Mouse (Mus musculus): Measurements from ENCODE around the gene D230025D16Rik. TPM values are rescaled to one million over a fixed set of nuclear protein-coding genes. Genes with fewer than 3 reads are reported as not detected.

The D230025D16Rik gene
- polyA plus RNA-seq, 1 experiment from 2014 or later, result 27.2 TPM

GRCm38 (mm10) chr8:105261326-105261980, 36.5 kb downstream of the D230025D16Rik start:
- Histone ChIP-seq H3K27me3 (peaks cover 94% of the 10 kb centered on the region), H3K36me3 (no peaks in the 10 kb centered on the region), H3K27ac (no peak overlapping the region), H3K4me3 (replicated peaks) (no peak overlapping the region), H3K9me3 (peaks cover 5% of the 10 kb centered on the region; the same call in 1 of the 2 replicates), H3K4me1 (replicated peaks) (peaks cover 21% of the 10 kb centered on the region), H3K4me2 (no peak overlapping the region), H3K9ac (replicated peaks) (no peak overlapping the region)
- 85% methylated on average over 12 of the region's 12 CpGs for WGBS
- no peak for ATAC-seq (ENCODE audit: insufficient number of reproducible peaks, insufficient read depth, low FRiP score, low TSS enrichment, low read depth)

GRCm38 (mm10) chr8:105263244-105263912, 38.4 kb downstream of the D230025D16Rik start:
- 42% methylated on average over 16 of the region's 16 CpGs for WGBS

GRCm38 (mm10) chr8:105264024-105264982, 39.4 kb downstream of the D230025D16Rik start, which contains the start of the genes Tradd and Fbxl8:
Gene Tradd (minus strand): TSS chr8:105264609.
Gene Fbxl8 (plus strand): TSS chr8:105264648.
- no peak within 1 kb of the TSS for H3K27ac ChIP-seq
- peaks cover 6% of the 10 kb centered on the region; the same call in 1 of the 2 replicates for H3K9me3 ChIP-seq
- H3K4me3 ChIP-seq (replicated peaks), result peak within 1 kb of the TSS; percentile 69
- H3K9ac ChIP-seq (replicated peaks), result peak within 1 kb of the TSS; percentile 60
- peaks cover 96% of the 10 kb centered on the region for H3K27me3 ChIP-seq
- under 1% methylated on average over 54 of the region's 54 CpGs for WGBS
- H3K4me2 ChIP-seq, result peak within 1 kb of the TSS; percentile 83
- H3K4me1 ChIP-seq (replicated peaks), result peaks cover 28% of the 10 kb centered on the region
- peak; percentile 42 for ATAC-seq (ENCODE audit: insufficient number of reproducible peaks, insufficient read depth, low FRiP score, low TSS enrichment, low read depth)
- no peaks in the 10 kb centered on the region for H3K36me3 ChIP-seq

More at GRCm38 (mm10) chr8:105263244-105263912, 38.4 kb downstream of the D230025D16Rik start:
- ATAC-seq (ENCODE audit: insufficient number of reproducible peaks, insufficient read depth, low FRiP score, low TSS enrichment, low read depth), result no peak
- H3K27me3 ChIP-seq, result peaks cover 96% of the 10 kb centered on the region
- no peaks in the 10 kb centered on the region for H3K36me3 ChIP-seq
- peak overlapping the region; percentile 69 for H3K4me3 ChIP-seq (replicated peaks)
- no peak overlapping the region for H3K27ac ChIP-seq
- peak overlapping the region; percentile 83; the same call in 1 of the 2 replicates for H3K4me2 ChIP-seq
- H3K4me1 ChIP-seq (replicated peaks), result peaks cover 29% of the 10 kb centered on the region
- no peak overlapping the region for H3K9ac ChIP-seq (replicated peaks)
- H3K9me3 ChIP-seq, result peaks cover 6% of the 10 kb centered on the region; the same call in 1 of the 2 replicates

- no peak for ATAC-seq (ENCODE audit: insufficient number of reproducible peaks, insufficient read depth, low FRiP score, low TSS enrichment, low read depth)
- WGBS, result 7% methylated on average over 10 of the region's 10 CpGs
- Histone ChIP-seq H3K27me3 (peaks cover 96% of the 10 kb centered on the region), H3K9me3 (peaks cover 6% of the 10 kb centered on the region; the same call in 1 of the 2 replicates), H3K4me2 (peak overlapping the region; percentile 83), H3K4me1 (replicated peaks) (peaks cover 29% of the 10 kb centered on the region), H3K36me3 (no peaks in the 10 kb centered on the region), H3K4me3 (replicated peaks) (peak overlapping the region; percentile 69), H3K27ac (no peak overlapping the region), H3K9ac (replicated peaks) (peak overlapping the region; percentile 60; the same call in 1 of the 2 replicates)
Observed at GRCm38 (mm10) chr8:105265128-105265527, 40.2 kb downstream of the D230025D16Rik start.

GRCm38 (mm10) chr8:105266775-105267174, 41.8 kb downstream of the D230025D16Rik start:
- peaks cover 96% of the 10 kb centered on the region for H3K27me3 ChIP-seq
- H3K36me3 ChIP-seq, result no peaks in the 10 kb centered on the region
- H3K27ac ChIP-seq, result no peak overlapping the region
- H3K9me3 ChIP-seq, result peaks cover 6% of the 10 kb centered on the region; the same call in 1 of the 2 replicates
- H3K4me3 ChIP-seq (replicated peaks), result no peak overlapping the region
- WGBS, result 12% methylated on average over 13 of the region's 13 CpGs
- H3K4me2 ChIP-seq, result no peak overlapping the region
- H3K9ac ChIP-seq (replicated peaks), result 0 out of 2 replicates have a peak overlapping the region, but pooled peaks have one; percentile 23
- ATAC-seq (ENCODE audit: insufficient number of reproducible peaks, insufficient read depth, low FRiP score, low TSS enrichment, low read depth), result no peak
- peaks cover 38% of the 10 kb centered on the region for H3K4me1 ChIP-seq (replicated peaks)

GRCm38 (mm10) chr8:105268342-105269074, 43.6 kb downstream of the D230025D16Rik start:
- peak; percentile 54 for ATAC-seq (ENCODE audit: insufficient number of reproducible peaks, insufficient read depth, low FRiP score, low TSS enrichment, low read depth)
- Histone ChIP-seq H3K27ac (no peak overlapping the region), H3K36me3 (no peaks in the 10 kb centered on the region), H3K4me1 (replicated peaks) (peaks cover 40% of the 10 kb centered on the region), H3K9me3 (peaks cover 6% of the 10 kb centered on the region; the same call in 1 of the 2 replicates), H3K27me3 (peaks cover 99% of the 10 kb centered on the region), H3K4me2 (peak overlapping the region; percentile 86), H3K4me3 (replicated peaks) (peak overlapping the region; percentile 51), H3K9ac (replicated peaks) (peak overlapping the region; percentile 57)
- under 1% methylated on average over 65 of the region's 65 CpGs for WGBS

- Histone ChIP-seq H3K9ac (replicated peaks) (peak overlapping the region; percentile 57), H3K27ac (no peak overlapping the region), H3K4me1 (replicated peaks) (peaks cover 40% of the 10 kb centered on the region), H3K36me3 (no peaks in the 10 kb centered on the region), H3K4me2 (peak overlapping the region; percentile 86), H3K9me3 (peaks cover 6% of the 10 kb centered on the region; the same call in 1 of the 2 replicates), H3K27me3 (peaks cover 99% of the 10 kb centered on the region), H3K4me3 (replicated peaks) (peak overlapping the region; percentile 51)
- ATAC-seq (ENCODE audit: insufficient number of reproducible peaks, insufficient read depth, low FRiP score, low TSS enrichment, low read depth), result no peak
- 1% methylated on average over 10 of the region's 10 CpGs for WGBS
Observed at GRCm38 (mm10) chr8:105269075-105269458, 44.1 kb downstream of the D230025D16Rik start.

GRCm38 (mm10) chr8:105269461-105269947, 44.6 kb downstream of the D230025D16Rik start, which contains the start of gene Hsf4:
Gene Hsf4 (plus strand): TSS chr8:105269801.
- Histone ChIP-seq H3K9ac (replicated peaks) (peak within 1 kb of the TSS; percentile 57), H3K4me1 (replicated peaks) (peaks cover 40% of the 10 kb centered on the region), H3K36me3 (no peaks in the 10 kb centered on the region), H3K9me3 (peaks cover 6% of the 10 kb centered on the region; the same call in 1 of the 2 replicates), H3K27me3 (peaks cover 99% of the 10 kb centered on the region), H3K27ac (no peak within 1 kb of the TSS), H3K4me2 (peak within 1 kb of the TSS; percentile 86), H3K4me3 (replicated peaks) (peak within 1 kb of the TSS; percentile 51)
- WGBS, result under 1% methylated on average over 42 of the region's 42 CpGs
- no peak for ATAC-seq (ENCODE audit: insufficient number of reproducible peaks, insufficient read depth, low FRiP score, low TSS enrichment, low read depth)

GRCm38 (mm10) chr8:105270101-105270915, 45.4 kb downstream of the D230025D16Rik start:
- Histone ChIP-seq H3K27me3 (peaks cover 99% of the 10 kb centered on the region), H3K4me3 (replicated peaks) (peak overlapping the region; percentile 51), H3K4me2 (peak overlapping the region; percentile 86), H3K36me3 (no peaks in the 10 kb centered on the region), H3K9ac (replicated peaks) (no peak overlapping the region), H3K4me1 (replicated peaks) (peaks cover 36% of the 10 kb centered on the region), H3K27ac (no peak overlapping the region), H3K9me3 (peaks cover 6% of the 10 kb centered on the region; the same call in 1 of the 2 replicates)
- whole genome bisulfite sequencing, result 2% methylated on average over 39 of the region's 39 CpGs
- peak; percentile 0; the same call in 1 of the 2 replicates for ATAC-seq (ENCODE audit: insufficient number of reproducible peaks, insufficient read depth, low FRiP score, low TSS enrichment, low read depth)

Data from limb, embryonic 12.5 days (tissue).